Mouse (Mus musculus): ENCODE data around the gene Flot1.

- no peak for TF ChIP-seq CTCF (IDR thresholded peaks at IDR 0.05; ENCODE audit: low read depth, low read length)
- TF ChIP-seq GATA1 (IDR thresholded peaks at IDR 0.05; ENCODE audit: borderline replicate concordance, low read length), result no peak
- TF ChIP-seq POLR2AphosphoS5 (IDR thresholded peaks at IDR 0.05; ENCODE audit: insufficient replicate concordance, low read depth, low read length), result no peak
Measured at GRCm38 (mm10) chr17:35837487-35837886, 14.5 kb downstream of the Flot1 start.

Data from G1E (cell line).